Mouse (Mus musculus): ENCODE data around the gene Rtn2. TPM values are rescaled to one million over a fixed set of nuclear protein-coding genes. Genes with fewer than 3 reads are reported as not detected.

Rtn2 gene
- polyA plus RNA-seq, 1 experiment: 19.9 TPM

DNA sequence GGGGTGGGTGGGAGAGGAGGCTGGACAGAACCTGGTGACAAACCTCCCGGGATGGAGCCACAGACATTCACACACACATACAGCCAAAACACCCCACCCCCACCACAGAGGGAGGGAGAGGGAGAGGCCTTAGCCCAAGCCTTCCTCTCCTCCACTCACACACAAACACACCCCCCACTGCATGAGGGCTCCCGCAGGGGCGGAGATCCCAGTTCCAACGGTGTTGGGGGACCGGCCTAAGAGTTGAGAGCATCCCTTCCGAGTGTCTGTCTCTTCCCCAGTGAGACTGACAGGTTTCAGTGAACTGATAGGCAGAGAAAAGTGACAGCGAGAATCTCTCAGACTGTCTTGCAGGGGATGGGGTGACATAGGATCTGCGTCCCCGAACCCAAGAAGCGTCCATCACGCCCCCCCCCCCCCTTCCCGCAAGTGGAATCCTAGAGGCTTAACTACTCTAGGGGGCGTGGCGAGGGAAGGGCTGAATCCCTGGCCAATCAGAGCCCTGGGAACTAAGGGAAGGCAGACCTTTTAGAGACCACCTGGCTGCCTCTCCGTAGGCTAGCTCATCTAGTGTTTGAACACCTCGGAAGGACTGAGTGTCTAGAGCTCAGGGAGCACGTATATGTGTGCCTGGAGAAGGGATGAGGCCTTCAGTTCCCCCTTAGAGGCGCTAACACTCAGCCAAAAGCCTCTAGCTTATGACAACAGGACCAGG lies 25.5 kb downstream of the Rtn2 start:
- no peak for TF ChIP-seq POLR2A (IDR thresholded peaks at IDR 0.05; ENCODE audit: control insufficient read depth, extremely low read depth, insufficient read depth, low read length, poor library complexity)
- no peak for TF ChIP-seq CTCF (IDR thresholded peaks at IDR 0.05; ENCODE audit: borderline replicate concordance, control insufficient read depth, extremely low read depth, insufficient read depth, low read length, poor library complexity)
- WGBS: 7% methylated on average over 18 of the region's 18 CpGs
- peak; percentile 54 for DNase-seq
- peak overlapping the region; percentile 57 for H3K4me3 ChIP-seq (ENCODE audit: control insufficient read depth, insufficient read depth, low read length)
- peaks cover 29% of the 10 kb centered on the region for H3K4me1 ChIP-seq (replicated peaks; ENCODE audit: control insufficient read depth, insufficient read depth, low read length)
- H3K36me3 ChIP-seq (ENCODE audit: control insufficient read depth, insufficient read depth, low read length): no peaks in the 10 kb centered on the region
- peak overlapping the region; percentile 29; the same call in 1 of the 2 replicates for H3K27ac ChIP-seq (ENCODE audit: control insufficient read depth, insufficient read depth, low read length)
- peaks cover 14% of the 10 kb centered on the region for H3K27me3 ChIP-seq (ENCODE audit: control insufficient read depth, insufficient read depth, low read length)

DNA sequence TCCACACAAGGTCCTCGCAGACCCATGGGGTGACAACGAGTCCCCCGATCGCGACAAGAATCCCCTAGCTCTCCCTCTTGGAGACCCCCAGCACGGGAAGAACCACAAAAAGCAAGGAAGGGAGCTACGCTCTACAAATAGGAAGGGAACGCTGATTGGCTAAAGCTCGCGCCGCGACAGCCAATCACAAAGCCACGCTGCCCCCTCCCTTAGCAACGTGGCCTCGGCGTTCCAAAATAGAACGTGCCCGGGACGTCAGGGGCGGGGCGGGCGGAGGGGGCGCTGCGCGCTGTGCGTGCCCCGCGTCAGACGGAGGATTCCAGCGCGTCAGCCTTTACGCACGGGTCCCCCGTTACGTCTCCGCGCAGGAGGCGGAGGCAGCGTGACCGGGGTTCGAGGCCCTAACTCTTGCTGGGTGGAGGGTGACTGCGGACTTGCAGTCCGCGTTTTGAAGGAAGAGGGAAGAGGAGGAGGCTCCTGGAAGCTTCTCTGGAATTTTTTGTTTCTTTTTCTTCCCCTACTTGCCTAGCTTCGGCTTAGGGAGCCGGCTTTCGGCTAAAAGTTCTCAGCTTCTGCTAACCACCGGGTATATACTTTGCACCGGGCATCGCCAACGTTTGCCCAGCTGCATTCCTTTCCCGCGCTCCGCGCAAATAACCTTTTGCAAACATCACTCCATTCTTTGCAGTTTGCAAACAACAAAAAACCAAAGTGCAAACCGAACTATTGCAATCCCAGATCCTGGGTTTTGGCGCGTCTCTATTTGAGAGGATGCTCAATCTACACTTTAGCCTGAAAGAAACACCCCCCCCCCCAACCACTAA lies 26.2 kb downstream of the Rtn2 start:
- under 1% methylated on average over 58 of the region's 58 CpGs for WGBS
- H3K4me3 ChIP-seq (ENCODE audit: control insufficient read depth, insufficient read depth, low read length): peak overlapping the region; percentile 57
- no peaks in the 10 kb centered on the region for H3K36me3 ChIP-seq (ENCODE audit: control insufficient read depth, insufficient read depth, low read length)
- TF ChIP-seq POLR2A (IDR thresholded peaks at IDR 0.05; ENCODE audit: control insufficient read depth, extremely low read depth, insufficient read depth, low read length, poor library complexity) (no peak), CTCF (IDR thresholded peaks at IDR 0.05; ENCODE audit: borderline replicate concordance, control insufficient read depth, extremely low read depth, insufficient read depth, low read length, poor library complexity) (peak; percentile 57; the same call in 1 of the 2 replicates)
- peaks cover 27% of the 10 kb centered on the region for H3K4me1 ChIP-seq (replicated peaks; ENCODE audit: control insufficient read depth, insufficient read depth, low read length)
- DNase-seq: peak; percentile 95
- H3K27ac ChIP-seq (ENCODE audit: control insufficient read depth, insufficient read depth, low read length): peak overlapping the region; percentile 29; the same call in 1 of the 2 replicates
- H3K27me3 ChIP-seq (ENCODE audit: control insufficient read depth, insufficient read depth, low read length): peaks cover 14% of the 10 kb centered on the region

- peaks cover 9% of the 10 kb centered on the region for H3K27me3 ChIP-seq (ENCODE audit: control insufficient read depth, insufficient read depth, low read length)
- H3K4me1 ChIP-seq (replicated peaks; ENCODE audit: control insufficient read depth, insufficient read depth, low read length): peaks cover 22% of the 10 kb centered on the region
- TF ChIP-seq CTCF (IDR thresholded peaks at IDR 0.05; ENCODE audit: borderline replicate concordance, control insufficient read depth, extremely low read depth, insufficient read depth, low read length, poor library complexity): no peak
- 0 out of 2 replicates have a peak, but pooled peaks have one; percentile 17 for TF ChIP-seq POLR2A (IDR thresholded peaks at IDR 0.05; ENCODE audit: control insufficient read depth, extremely low read depth, insufficient read depth, low read length, poor library complexity)
- WGBS: under 1% methylated on average over 48 of the region's 48 CpGs
- DNase-seq: peak; percentile 25
- no peak overlapping the region for H3K27ac ChIP-seq (ENCODE audit: control insufficient read depth, insufficient read depth, low read length)
- H3K36me3 ChIP-seq (ENCODE audit: control insufficient read depth, insufficient read depth, low read length): no peaks in the 10 kb centered on the region
- peak overlapping the region; percentile 22 for H3K4me3 ChIP-seq (ENCODE audit: control insufficient read depth, insufficient read depth, low read length)
Observed at GRCm38 (mm10) chr7:19309278-19309883, 27.0 kb downstream of the Rtn2 start.

DNA sequence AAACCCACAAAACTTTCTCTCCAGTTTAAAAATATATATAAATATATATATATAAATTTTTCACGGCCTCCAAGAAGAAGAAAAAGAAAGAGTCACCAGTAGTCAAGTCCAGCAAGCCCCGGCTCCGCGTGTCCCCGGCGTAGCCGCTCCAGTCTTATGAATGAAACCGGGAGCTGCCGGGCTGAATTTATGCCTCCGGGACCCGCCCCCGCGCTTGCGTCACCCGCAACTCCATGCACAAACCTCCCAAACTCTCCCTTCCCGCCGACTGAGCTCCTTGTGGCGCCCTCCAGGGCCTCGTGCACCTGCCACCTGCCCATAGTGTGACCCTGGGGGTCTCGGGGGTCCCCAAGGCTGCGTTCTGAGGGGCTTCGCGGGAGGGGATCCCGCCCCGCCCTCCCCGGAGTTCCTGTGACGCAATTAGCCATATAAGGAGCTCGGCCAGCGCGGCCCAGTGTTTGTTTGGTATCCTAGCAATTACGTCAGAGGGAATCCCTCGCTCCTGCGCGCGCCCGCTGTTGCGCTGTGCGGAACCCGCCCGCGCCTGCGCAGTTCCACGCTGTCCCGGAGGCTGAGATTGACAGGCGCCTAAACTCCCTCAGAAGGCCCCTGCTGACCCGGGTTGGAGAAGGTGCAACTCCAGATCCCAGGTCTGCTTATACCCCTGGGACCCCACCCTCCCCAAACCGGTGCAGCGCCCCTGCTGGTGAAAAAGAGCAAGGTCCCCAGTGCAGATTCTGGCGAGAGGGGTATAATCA lies 27.6 kb downstream of the Rtn2 start, which contains the start of gene Fosb:
Gene Fosb (minus strand): TSS at position 168 of the 758 bp plus-strand sequence.
- TF ChIP-seq POLR2A (IDR thresholded peaks at IDR 0.05; ENCODE audit: control insufficient read depth, extremely low read depth, insufficient read depth, low read length, poor library complexity): 0 out of 2 replicates have a peak, but pooled peaks have one; percentile 13
- peak; percentile 51; the same call in 1 of the 2 replicates for TF ChIP-seq CTCF (IDR thresholded peaks at IDR 0.05; ENCODE audit: borderline replicate concordance, control insufficient read depth, extremely low read depth, insufficient read depth, low read length, poor library complexity)
- DNase-seq: peak; percentile 91
- Histone ChIP-seq H3K27ac (ENCODE audit: control insufficient read depth, insufficient read depth, low read length) (no peak within 1 kb of the TSS), H3K36me3 (ENCODE audit: control insufficient read depth, insufficient read depth, low read length) (no peaks in the 10 kb centered on the region), H3K4me1 (replicated peaks; ENCODE audit: control insufficient read depth, insufficient read depth, low read length) (peaks cover 16% of the 10 kb centered on the region), H3K27me3 (ENCODE audit: control insufficient read depth, insufficient read depth, low read length) (peaks cover 2% of the 10 kb centered on the region; the same call in 1 of the 2 replicates), H3K4me3 (ENCODE audit: control insufficient read depth, insufficient read depth, low read length) (peak within 1 kb of the TSS; percentile 70)
- 1% methylated on average over 49 of the region's 49 CpGs for WGBS

GRCm38 (mm10) chr7:19311991-19312390 lies 29.6 kb downstream of the Rtn2 start:
- WGBS: 64% methylated on average over 4 of the region's 4 CpGs
- TF ChIP-seq POLR2A (IDR thresholded peaks at IDR 0.05; ENCODE audit: control insufficient read depth, extremely low read depth, insufficient read depth, low read length, poor library complexity): no peak
- no peak for TF ChIP-seq CTCF (IDR thresholded peaks at IDR 0.05; ENCODE audit: borderline replicate concordance, control insufficient read depth, extremely low read depth, insufficient read depth, low read length, poor library complexity)
- Histone ChIP-seq H3K4me3 (ENCODE audit: control insufficient read depth, insufficient read depth, low read length) (no peak overlapping the region), H3K36me3 (ENCODE audit: control insufficient read depth, insufficient read depth, low read length) (no peaks in the 10 kb centered on the region), H3K27ac (ENCODE audit: control insufficient read depth, insufficient read depth, low read length) (no peak overlapping the region), H3K4me1 (replicated peaks; ENCODE audit: control insufficient read depth, insufficient read depth, low read length) (peaks cover 16% of the 10 kb centered on the region), H3K27me3 (ENCODE audit: control insufficient read depth, insufficient read depth, low read length) (no peaks in the 10 kb centered on the region)
- DNase-seq: no peak

All from thymus, adult 2 months (tissue).